Mouse (Mus musculus) spleen, postnatal 0 days (tissue): ENCODE measurements around the gene Bpifb9b. TPM values are rescaled to one million over a fixed set of nuclear protein-coding genes. Genes with fewer than 3 reads are reported as not detected.

ENCODE experiments used
- polyA plus RNA-seq: library from polyadenylated mRNA; unstranded; fragments of >200 nt; fragmentation: Nextera tagmentation; extraction: Ambion mirVana; gene quantifications from 2 replicates; pipeline ENCODE4 v1.2.1, GENCODE M21; 2015

The Bpifb9b gene
- polyA plus RNA-seq = not detected in 2 replicates

DNA sequence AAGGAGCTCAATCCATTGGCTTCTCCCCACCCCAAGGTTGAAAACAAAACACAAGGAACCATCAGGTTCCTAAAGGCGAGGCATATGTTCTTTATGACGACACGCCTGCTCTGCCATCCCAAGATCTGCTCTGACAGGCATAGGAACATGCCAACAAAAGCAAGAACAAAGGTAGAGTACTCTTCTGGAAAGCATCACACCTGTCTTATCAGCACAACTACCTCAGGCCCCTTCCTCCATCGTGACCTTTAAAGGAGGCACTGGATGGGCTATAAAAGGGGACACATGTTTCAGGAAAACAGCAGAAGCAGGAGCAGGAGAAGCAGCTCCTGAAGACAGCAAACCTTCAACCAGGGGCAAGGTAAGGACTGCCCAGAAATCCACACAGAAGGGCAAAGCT lies at the start of gene Bpifb9b:
Gene Bpifb9b (plus strand): TSS at position 301 of the 400 bp plus-strand sequence.

GRCm38 (mm10) chr2:154257554-154257953 lies 49.5 kb upstream of the Bpifb9b start, which contains the start of gene Bpifb9a:
Gene Bpifb9a, plus strand, starts transcription at chr2:154257854.

Other genes with a start within 250 kb of the Bpifb9b start
- gene Bpifa3, start 176.9 kb upstream of the Bpifb9b start, polyA plus RNA-seq = not detected in 2 replicates
- not detected in 2 replicates for gene Bpifa1, start 164.3 kb upstream of the Bpifb9b start, polyA plus RNA-seq
- not detected in 2 replicates for gene Bpifa5, start 144.6 kb upstream of the Bpifb9b start, polyA plus RNA-seq
- gene Bpifb1, start 116.4 kb upstream of the Bpifb9b start, polyA plus RNA-seq = 0.32 and 0.80 TPM in 2 replicates
- gene Bpifb5, start 83.5 kb upstream of the Bpifb9b start, polyA plus RNA-seq = 0.10 TPM in 1 of 2 replicates, not detected in the other
- gene Bpifb9a, start 49.4 kb upstream of the Bpifb9b start, polyA plus RNA-seq = not detected in 2 replicates
- 5.8 and 34.0 TPM in 2 replicates for gene Cdk5rap1, start 65.8 kb downstream of the Bpifb9b start, polyA plus RNA-seq
- gene Snta1, start 100.9 kb downstream of the Bpifb9b start, polyA plus RNA-seq = 2.9 and 3.9 TPM in 2 replicates
- gene Cbfa2t2, start 129.3 kb downstream of the Bpifb9b start, polyA plus RNA-seq = 10.6 and 11.3 TPM in 2 replicates
- 1.4 and 3.2 TPM in 2 replicates for gene 1700003F12Rik, start 239.9 kb downstream of the Bpifb9b start, polyA plus RNA-seq
- 0.11 and 0.23 TPM in 2 replicates for gene Actl10, start 244.5 kb downstream of the Bpifb9b start, polyA plus RNA-seq